Mouse (Mus musculus): Measurements from ENCODE around the gene Gpx6. TPM values are rescaled to one million over a fixed set of nuclear protein-coding genes. Genes with fewer than 3 reads are reported as not detected.

Gene Gpx6
- polyA plus RNA-seq (2012; rRNA removed): not detected in 2 replicates

GRCm38 (mm10) chr13:21311926-21312325, at the start of gene Gpx6:
TSS of gene Gpx6 (plus strand) at chr13:21312125.

DNA sequence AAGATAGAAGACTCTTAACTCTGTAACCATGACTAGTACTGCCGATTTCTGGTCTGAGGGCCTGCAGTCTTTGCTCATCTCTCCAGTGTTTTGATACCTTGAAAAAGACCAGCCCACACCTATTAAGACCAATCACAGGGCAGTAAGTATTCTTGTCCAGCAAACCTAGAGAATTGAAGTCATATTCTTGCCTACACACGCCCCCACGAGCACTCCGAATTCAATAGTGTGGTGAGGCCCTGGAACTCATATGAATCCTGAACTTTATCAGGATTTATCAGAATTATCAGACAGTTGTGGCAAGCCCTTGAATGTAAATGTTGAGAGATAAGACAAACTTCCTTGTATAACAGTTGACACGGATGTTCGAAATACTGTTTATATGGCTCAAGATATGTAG, 19.3 kb upstream of the Gpx6 start, which contains the start of gene Gpx5:
Gpx5 (minus strand) TSS at position 101 of the 400 bp plus-strand sequence.

DNA sequence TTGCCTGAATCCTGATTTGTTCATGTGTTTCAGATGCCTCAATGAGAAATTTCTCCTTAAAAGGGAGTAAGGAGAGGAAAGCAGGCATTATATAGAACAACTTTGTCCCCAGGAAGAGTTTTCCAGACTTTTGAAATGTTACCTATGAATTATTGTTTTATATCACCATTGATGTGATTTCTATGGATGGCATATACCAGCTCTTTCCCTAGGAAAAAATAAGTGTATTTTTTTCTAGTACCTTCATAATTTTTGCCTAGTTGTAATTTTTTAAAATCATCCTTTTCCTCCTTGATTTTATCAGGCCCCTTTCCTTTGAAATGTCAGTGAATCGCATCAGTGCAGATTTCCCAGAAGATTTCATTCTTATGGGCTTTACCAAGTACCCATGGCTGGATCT, 34.7 kb downstream of the Gpx6 start, which contains the start of gene Olfr1367:
Olfr1367 (plus strand) TSS at position 301 of the 400 bp plus-strand sequence.

GRCm38 (mm10) chr13:21362621-21363248, 50.8 kb downstream of the Gpx6 start, which contains the start of gene Zscan12:
TSS of gene Zscan12 (plus strand) at chr13:21362820.

Other genes with a start within 250 kb of the Gpx6 start
- gene Olfr1370, start 237.2 kb upstream of the Gpx6 start, polyA plus RNA-seq (2012; rRNA removed): not detected in 2 replicates
- gene Olfr1369-ps1, start 200.6 kb upstream of the Gpx6 start, polyA plus RNA-seq (2012; rRNA removed): not detected in 2 replicates
- not detected in 2 replicates for gene Olfr263, start 182.5 kb upstream of the Gpx6 start, polyA plus RNA-seq (2012; rRNA removed)
- 0.10 TPM in 1 of 2 replicates, not detected in the other for gene Olfr1368, start 166.3 kb upstream of the Gpx6 start, polyA plus RNA-seq (2012; rRNA removed)
- gene Trim27, start 132.7 kb upstream of the Gpx6 start, polyA plus RNA-seq (2012; rRNA removed): 83.2 and 91.4 TPM in 2 replicates
- not detected in 2 replicates for gene Gpx5, start 19.4 kb upstream of the Gpx6 start, polyA plus RNA-seq (2012; rRNA removed)
- not detected in 2 replicates for gene Olfr1367, start 34.8 kb downstream of the Gpx6 start, polyA plus RNA-seq (2012; rRNA removed)
- 0.37 and 0.41 TPM in 2 replicates for gene Zscan12, start 50.7 kb downstream of the Gpx6 start, polyA plus RNA-seq (2012; rRNA removed)
- 17.4 and 19.1 TPM in 2 replicates for gene Zkscan3, start 90.6 kb downstream of the Gpx6 start, polyA plus RNA-seq (2012; rRNA removed)
- gene Pgbd1, start 128.9 kb downstream of the Gpx6 start, polyA plus RNA-seq (2012; rRNA removed): 0.19 and 0.25 TPM in 2 replicates
- 5.5 and 6.3 TPM in 2 replicates for gene Zscan26, start 141.6 kb downstream of the Gpx6 start, polyA plus RNA-seq (2012; rRNA removed)
- gene Nkapl, start 156.4 kb downstream of the Gpx6 start, polyA plus RNA-seq (2012; rRNA removed): 0.24 and 0.31 TPM in 2 replicates
- gene Zkscan4, start 166.8 kb downstream of the Gpx6 start, polyA plus RNA-seq (2012; rRNA removed): 0.27 and 0.69 TPM in 2 replicates
- not detected in 2 replicates for gene Gm10065, start 167.3 kb downstream of the Gpx6 start, polyA plus RNA-seq (2012; rRNA removed)
- gene AK157302, start 183.1 kb downstream of the Gpx6 start, polyA plus RNA-seq (2012; rRNA removed): 0.09 and 0.13 TPM in 2 replicates
- gene Gm11273, start 189.3 kb downstream of the Gpx6 start, polyA plus RNA-seq (2012; rRNA removed): 18.9 and 28.5 TPM in 2 replicates
- gene Zkscan8, start 219.0 kb downstream of the Gpx6 start, polyA plus RNA-seq (2012; rRNA removed): 0.98 and 1.7 TPM in 2 replicates
- gene Olfr1366, start 230.7 kb downstream of the Gpx6 start, polyA plus RNA-seq (2012; rRNA removed): not detected in 2 replicates
- not detected in 2 replicates for gene Olfr1535, start 247.8 kb downstream of the Gpx6 start, polyA plus RNA-seq (2012; rRNA removed)